Mouse (Mus musculus): Measurements from ENCODE around the gene Cbwd1. TPM values are rescaled to one million over a fixed set of nuclear protein-coding genes. Genes with fewer than 3 reads are reported as not detected.

Gene Cbwd1
- polyA plus RNA-seq, 1 experiment from 2014 or later = 16.5 TPM

DNA sequence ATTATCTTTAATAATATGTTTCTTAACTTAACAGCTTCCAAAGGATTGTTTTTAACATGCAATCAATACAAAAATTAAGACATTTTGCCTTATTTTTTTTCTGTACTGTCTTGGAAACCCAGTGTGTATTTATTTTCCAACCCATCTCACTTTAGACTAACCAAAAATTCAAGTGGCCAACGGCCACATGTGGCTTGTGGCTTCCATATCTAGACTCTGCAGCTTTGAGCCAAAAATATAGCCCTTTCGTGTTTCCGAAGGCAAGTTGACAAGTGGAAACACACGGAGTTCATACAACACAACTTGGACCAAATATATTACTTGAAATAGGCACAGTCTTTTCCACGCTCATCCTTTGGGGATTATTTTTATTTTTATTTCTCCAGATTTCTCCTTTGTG, 37.2 kb upstream of the Cbwd1 start:
- 73% methylated on average over 5 of the region's 5 CpGs for WGBS
- H3K27me3 ChIP-seq (replicated peaks; ENCODE audit: control insufficient read depth, insufficient read depth, low read length) = peaks cover 45% of the 10 kb centered on the region
- H3K4me1 ChIP-seq (ENCODE audit: control insufficient read depth, insufficient read depth, low read length) = no peaks in the 10 kb centered on the region
- H3K9ac ChIP-seq (ENCODE audit: low read length) = no peak overlapping the region
- no peak for ATAC-seq
- H3K4me2 ChIP-seq (ENCODE audit: low read length) = no peak overlapping the region
- H3K36me3 ChIP-seq (ENCODE audit: control insufficient read depth, insufficient read depth, low read length) = no peaks in the 10 kb centered on the region
- no peaks in the 10 kb centered on the region for H3K9me3 ChIP-seq (replicated peaks; ENCODE audit: control insufficient read depth, low read length)
- H3K4me3 ChIP-seq (ENCODE audit: low read depth, low read length) = no peak overlapping the region
- H3K27ac ChIP-seq (ENCODE audit: low read depth, low read length) = no peak overlapping the region
- DNase-seq (ENCODE audit: low spot score) = no peak

GRCm38 (mm10) chr19:24996815-24997704, 35.6 kb upstream of the Cbwd1 start:
- Histone ChIP-seq H3K4me2 (ENCODE audit: low read length) (no peak overlapping the region), H3K27ac (ENCODE audit: low read depth, low read length) (no peak overlapping the region), H3K27me3 (replicated peaks; ENCODE audit: control insufficient read depth, insufficient read depth, low read length) (peaks cover 39% of the 10 kb centered on the region), H3K9me3 (replicated peaks; ENCODE audit: control insufficient read depth, low read length) (no peaks in the 10 kb centered on the region), H3K4me3 (ENCODE audit: low read depth, low read length) (no peak overlapping the region), H3K9ac (ENCODE audit: low read length) (no peak overlapping the region), H3K4me1 (ENCODE audit: control insufficient read depth, insufficient read depth, low read length) (no peaks in the 10 kb centered on the region), H3K36me3 (ENCODE audit: control insufficient read depth, insufficient read depth, low read length) (no peaks in the 10 kb centered on the region)
- 71% methylated on average over 12 of the region's 12 CpGs for WGBS
- DNase-seq (ENCODE audit: low spot score) = no peak
- ATAC-seq = no peak

- no peak for ATAC-seq
- no peak overlapping the region for H3K4me3 ChIP-seq (ENCODE audit: low read depth, low read length)
- H3K27ac ChIP-seq (ENCODE audit: low read depth, low read length) = no peak overlapping the region
- H3K27me3 ChIP-seq (replicated peaks; ENCODE audit: control insufficient read depth, insufficient read depth, low read length) = peaks cover 19% of the 10 kb centered on the region
- H3K9ac ChIP-seq (ENCODE audit: low read length) = no peak overlapping the region
- 57% methylated on average over 8 of the region's 8 CpGs for WGBS
- no peak for DNase-seq (ENCODE audit: low spot score)
- no peaks in the 10 kb centered on the region for H3K9me3 ChIP-seq (replicated peaks; ENCODE audit: control insufficient read depth, low read length)
- no peaks in the 10 kb centered on the region for H3K36me3 ChIP-seq (ENCODE audit: control insufficient read depth, insufficient read depth, low read length)
- no peak overlapping the region for H3K4me2 ChIP-seq (ENCODE audit: low read length)
- H3K4me1 ChIP-seq (ENCODE audit: control insufficient read depth, insufficient read depth, low read length) = no peaks in the 10 kb centered on the region
Observed at GRCm38 (mm10) chr19:24994900-24995299, 33.5 kb upstream of the Cbwd1 start.

DNA sequence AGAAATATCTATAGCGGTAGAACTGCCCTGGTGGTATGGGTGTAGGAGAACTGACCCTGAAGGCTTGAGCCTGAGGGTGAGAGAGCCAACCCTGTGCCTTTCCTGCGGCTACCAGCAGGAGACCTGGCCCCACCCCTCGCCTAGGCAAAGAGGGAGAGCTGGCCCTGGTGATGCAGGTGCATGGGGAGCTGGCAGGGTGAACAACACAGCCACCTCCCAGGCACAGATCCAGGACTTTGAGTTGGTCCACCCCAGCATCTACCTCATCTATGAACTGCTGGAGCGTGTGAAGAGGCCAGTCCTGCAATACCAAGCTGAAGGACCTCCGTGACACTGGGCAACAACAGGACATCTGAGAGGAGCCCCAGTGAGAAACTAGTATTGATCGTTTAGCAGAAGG, 32.1 kb upstream of the Cbwd1 start:
- Histone ChIP-seq H3K9me3 (replicated peaks; ENCODE audit: control insufficient read depth, low read length) (no peaks in the 10 kb centered on the region), H3K27ac (ENCODE audit: low read depth, low read length) (no peak overlapping the region), H3K4me3 (ENCODE audit: low read depth, low read length) (no peak overlapping the region), H3K9ac (ENCODE audit: low read length) (no peak overlapping the region), H3K4me1 (ENCODE audit: control insufficient read depth, insufficient read depth, low read length) (no peaks in the 10 kb centered on the region), H3K4me2 (ENCODE audit: low read length) (no peak overlapping the region), H3K27me3 (replicated peaks; ENCODE audit: control insufficient read depth, insufficient read depth, low read length) (peaks cover 7% of the 10 kb centered on the region; the same call in 1 of the 2 replicates), H3K36me3 (ENCODE audit: control insufficient read depth, insufficient read depth, low read length) (no peaks in the 10 kb centered on the region)
- WGBS = 76% methylated on average over 6 of the region's 6 CpGs
- DNase-seq (ENCODE audit: low spot score) (no peak), ATAC-seq (no peak)

GRCm38 (mm10) chr19:24990138-24990822, 28.9 kb upstream of the Cbwd1 start:
- H3K9me3 ChIP-seq (replicated peaks; ENCODE audit: control insufficient read depth, low read length) = no peaks in the 10 kb centered on the region
- no peak overlapping the region for H3K27ac ChIP-seq (ENCODE audit: low read depth, low read length)
- H3K4me2 ChIP-seq (ENCODE audit: low read length) = no peak overlapping the region
- ATAC-seq (no peak), DNase-seq (ENCODE audit: low spot score) (no peak)
- WGBS = 77% methylated on average over 7 of the region's 7 CpGs
- H3K36me3 ChIP-seq (ENCODE audit: control insufficient read depth, insufficient read depth, low read length) = no peaks in the 10 kb centered on the region
- no peaks in the 10 kb centered on the region for H3K4me1 ChIP-seq (ENCODE audit: control insufficient read depth, insufficient read depth, low read length)
- no peak overlapping the region for H3K4me3 ChIP-seq (ENCODE audit: low read depth, low read length)
- no peaks in the 10 kb centered on the region for H3K27me3 ChIP-seq (replicated peaks; ENCODE audit: control insufficient read depth, insufficient read depth, low read length)
- no peak overlapping the region for H3K9ac ChIP-seq (ENCODE audit: low read length)

DNA sequence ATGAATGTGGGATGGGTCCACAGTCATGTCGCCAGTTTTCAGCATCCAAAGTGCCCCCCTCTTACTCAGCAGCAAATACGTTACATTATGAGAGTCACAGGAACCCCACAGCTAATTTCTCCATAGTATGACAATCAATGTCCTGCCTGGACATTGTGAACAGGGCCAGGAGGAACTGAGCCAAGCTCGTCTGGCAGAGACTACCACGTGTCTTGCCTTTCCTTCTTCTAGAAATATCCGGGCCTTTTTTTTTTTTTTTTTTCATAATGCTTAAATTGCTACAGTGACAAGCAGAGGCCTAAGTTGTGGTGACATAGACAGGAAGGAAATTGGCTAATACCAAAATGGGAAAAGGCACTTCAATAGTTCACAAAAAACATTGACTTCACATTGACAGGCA, 27.4 kb upstream of the Cbwd1 start:
- H3K36me3 ChIP-seq (ENCODE audit: control insufficient read depth, insufficient read depth, low read length) = no peaks in the 10 kb centered on the region
- WGBS = 78% methylated on average over 5 of the region's 5 CpGs
- no peak overlapping the region for H3K4me2 ChIP-seq (ENCODE audit: low read length)
- H3K4me3 ChIP-seq (ENCODE audit: low read depth, low read length) = no peak overlapping the region
- no peak for DNase-seq (ENCODE audit: low spot score)
- no peaks in the 10 kb centered on the region for H3K27me3 ChIP-seq (replicated peaks; ENCODE audit: control insufficient read depth, insufficient read depth, low read length)
- ATAC-seq = no peak
- no peaks in the 10 kb centered on the region for H3K9me3 ChIP-seq (replicated peaks; ENCODE audit: control insufficient read depth, low read length)
- no peaks in the 10 kb centered on the region for H3K4me1 ChIP-seq (ENCODE audit: control insufficient read depth, insufficient read depth, low read length)
- H3K9ac ChIP-seq (ENCODE audit: low read length) = no peak overlapping the region
- no peak overlapping the region for H3K27ac ChIP-seq (ENCODE audit: low read depth, low read length)

- Histone ChIP-seq H3K4me1 (ENCODE audit: control insufficient read depth, insufficient read depth, low read length) (no peaks in the 10 kb centered on the region), H3K9me3 (replicated peaks; ENCODE audit: control insufficient read depth, low read length) (no peaks in the 10 kb centered on the region), H3K36me3 (ENCODE audit: control insufficient read depth, insufficient read depth, low read length) (no peaks in the 10 kb centered on the region), H3K27me3 (replicated peaks; ENCODE audit: control insufficient read depth, insufficient read depth, low read length) (no peaks in the 10 kb centered on the region), H3K4me3 (ENCODE audit: low read depth, low read length) (no peak overlapping the region), H3K27ac (ENCODE audit: low read depth, low read length) (no peak overlapping the region), H3K9ac (ENCODE audit: low read length) (no peak overlapping the region), H3K4me2 (ENCODE audit: low read length) (no peak overlapping the region)
- WGBS = 77% methylated on average over 4 of the region's 4 CpGs
- DNase-seq (ENCODE audit: low spot score) (no peak), ATAC-seq (no peak)
Observed at GRCm38 (mm10) chr19:24987355-24987754, 25.9 kb upstream of the Cbwd1 start.

GRCm38 (mm10) chr19:24985045-24985444, 23.6 kb upstream of the Cbwd1 start:
- no peak for DNase-seq (ENCODE audit: low spot score)
- no peak overlapping the region for H3K27ac ChIP-seq (ENCODE audit: low read depth, low read length)
- no peaks in the 10 kb centered on the region for H3K9me3 ChIP-seq (replicated peaks; ENCODE audit: control insufficient read depth, low read length)
- no peak for ATAC-seq
- H3K36me3 ChIP-seq (ENCODE audit: control insufficient read depth, insufficient read depth, low read length) = no peaks in the 10 kb centered on the region
- H3K27me3 ChIP-seq (replicated peaks; ENCODE audit: control insufficient read depth, insufficient read depth, low read length) = no peaks in the 10 kb centered on the region
- no peak overlapping the region for H3K4me3 ChIP-seq (ENCODE audit: low read depth, low read length)
- no peaks in the 10 kb centered on the region for H3K4me1 ChIP-seq (ENCODE audit: control insufficient read depth, insufficient read depth, low read length)
- H3K9ac ChIP-seq (ENCODE audit: low read length) = no peak overlapping the region
- no peak overlapping the region for H3K4me2 ChIP-seq (ENCODE audit: low read length)
- 93% methylated on average over 2 of the region's 2 CpGs for WGBS
